29 mouse cellular contexts compared by ENCODE assay signal in genomic region chr10:23960444-23960915, GRCm38 (mm10). TPM values are rescaled to one million over a fixed set of nuclear protein-coding genes. Genes with fewer than 3 reads are reported as not detected.
"Had no signal": no experiment of that assay in that cellular context is flagged by ENCODE, and none has a peak within 500 bp of the region (broad histone marks: within the 10 kb centered on the region; RNA-seq: fewer than 3 reads in every experiment).

Gene Taar4, plus strand, starts transcription at chr10:23960494.

- H3K9me3 ChIP-seq: kidney, embryonic 15.5 days; limb, embryonic 12.5 days; limb, embryonic 15.5 days; midbrain, embryonic 12.5 days; midbrain, embryonic 15.5 days; neural tube, embryonic 12.5 days; neural tube, embryonic 15.5 days had no signal

- H3K27ac ChIP-seq: left cerebral cortex, adult 2 months; limb, embryonic 12.5 days; limb, embryonic 15.5 days; liver, embryonic 14.5 days; macrophage; midbrain, embryonic 12.5 days; midbrain, embryonic 15.5 days; neural tube, embryonic 12.5 days; neural tube, embryonic 15.5 days had no signal

- H3K4me2 ChIP-seq: kidney, embryonic 15.5 days; limb, embryonic 12.5 days; limb, embryonic 15.5 days; liver, embryonic 11.5 days; lung, embryonic 14.5 days; midbrain, embryonic 12.5 days; midbrain, embryonic 15.5 days; neural tube, embryonic 12.5 days; neural tube, embryonic 15.5 days had no signal

- DNase-seq: kidney, adult 8-10 months; kidney, postnatal 10 days; kidney, postnatal 36 days; layer of hippocampus, postnatal 36 days; left cerebral cortex, postnatal 4 days; liver, postnatal 0 days; lung, embryonic 14.5 days; right cerebral cortex, adult 18-20 months; right cerebral cortex, postnatal 14 days; spleen, adult 18-20 months; thymus, adult 2 months; thymus, postnatal 14 days; thymus, postnatal 4 days had no signal

- H3K36me3 ChIP-seq: kidney, embryonic 15.5 days; limb, embryonic 12.5 days; limb, embryonic 15.5 days; midbrain, embryonic 12.5 days; midbrain, embryonic 15.5 days; neural tube, embryonic 12.5 days; neural tube, embryonic 15.5 days had no signal

- ATAC-seq: liver, postnatal 0 days; lung, postnatal 0 days; midbrain, embryonic 15.5 days had no signal

- H3K4me3 ChIP-seq: kidney, embryonic 15.5 days; left cerebral cortex, adult 2 months; limb, embryonic 12.5 days; limb, embryonic 15.5 days; midbrain, embryonic 12.5 days; midbrain, embryonic 15.5 days; neural tube, embryonic 12.5 days; neural tube, embryonic 15.5 days had no signal

- H3K9ac ChIP-seq: kidney, embryonic 15.5 days; limb, embryonic 12.5 days; limb, embryonic 15.5 days; liver, embryonic 14.5 days; liver, postnatal 0 days; lung, embryonic 14.5 days; midbrain, embryonic 12.5 days; midbrain, embryonic 15.5 days; neural tube, embryonic 12.5 days; neural tube, embryonic 15.5 days had no signal

- H3K27me3 ChIP-seq: kidney, embryonic 15.5 days; limb, embryonic 12.5 days; limb, embryonic 15.5 days; midbrain, embryonic 12.5 days; midbrain, embryonic 15.5 days; neural tube, embryonic 12.5 days; neural tube, embryonic 15.5 days had no signal

- H3K4me1 ChIP-seq: limb, embryonic 12.5 days; limb, embryonic 15.5 days; midbrain, embryonic 12.5 days; midbrain, embryonic 15.5 days; neural tube, embryonic 12.5 days; neural tube, embryonic 15.5 days had no signal

RNA-seq across cellular contexts. Expression of gene Taar4, which starts in this region (rescaled TPM):
- total RNA-seq: layer of hippocampus, adult 8-10 months; layer of hippocampus, postnatal 10 days; layer of hippocampus, postnatal 36 days; left cerebral cortex, adult 2 months; left cerebral cortex, postnatal 14 days; left cerebral cortex, postnatal 4 days had no signal
- polyA plus RNA-seq: kidney, embryonic 15.5 days; limb, embryonic 12.5 days; limb, embryonic 15.5 days; liver, embryonic 11.5 days; liver, embryonic 14.5 days; liver, postnatal 0 days; lung, embryonic 14.5 days; lung, postnatal 0 days; macrophage; midbrain, embryonic 12.5 days; midbrain, embryonic 15.5 days; neural tube, embryonic 12.5 days; neural tube, embryonic 15.5 days; stomach, embryonic 16.5 days had no signal
